In genomic region chr16:77986884-77987529, GRCm38 (mm10) we compare ENCODE assay signal across 17 mouse cellular contexts.
DNase-seq lines count a peak whose midpoint lies in the region; ATAC-seq and TF ChIP-seq lines count a peak whose summit lies in the region.
"Had no signal": no experiment of that assay in that cellular context is flagged by ENCODE, and none has a peak within 500 bp of the region (broad histone marks: within the 10 kb centered on the region; RNA-seq: fewer than 3 reads in every experiment).

No protein-coding gene starts in this region.

- no peak overlapping the region; the same call in 1 of the 2 replicates for H3K27ac ChIP-seq in hindbrain, embryonic 13.5 days
- no peak overlapping the region for H3K27ac ChIP-seq in hindbrain, embryonic 12.5 days
- H3K27ac ChIP-seq in neural tube, embryonic 11.5 days (ENCODE audit: low read depth, low read length), result no peak overlapping the region
- peak overlapping the region; percentile 70 for H3K27ac ChIP-seq in hindbrain, postnatal 0 days
- H3K27ac ChIP-seq in neural tube, embryonic 15.5 days (replicated peaks), result peak overlapping the region; percentile 60
- H3K27ac ChIP-seq: heart, adult 2 months; limb, embryonic 12.5 days; lung, embryonic 15.5 days had no signal

- no peak for ATAC-seq in hindbrain, embryonic 13.5 days (ENCODE audit: low FRiP score)
- no peak for ATAC-seq in hindbrain, embryonic 12.5 days (ENCODE audit: low FRiP score)
- ATAC-seq in neural tube, embryonic 11.5 days (ENCODE audit: insufficient read depth, low FRiP score, low TSS enrichment), result peak; percentile 58; the same call in 1 of the 2 replicates
- ATAC-seq in hindbrain, postnatal 0 days, result peak; percentile 56; the same call in 1 of the 2 replicates
- ATAC-seq in neural tube, embryonic 15.5 days (ENCODE audit: low FRiP score), result peak; percentile 80; the same call in 1 of the 2 replicates
- ATAC-seq: Patski had no signal

- no peak for TF ChIP-seq CTCF in hindbrain, postnatal 0 days (IDR thresholded peaks at IDR 0.05; ENCODE audit: low read depth)

- 49% methylated on average over 10 of the region's 10 CpGs for WGBS in hindbrain, embryonic 13.5 days
- 60% methylated on average over 10 of the region's 10 CpGs for WGBS in hindbrain, embryonic 12.5 days
- 57% methylated on average over 10 of the region's 10 CpGs for WGBS in neural tube, embryonic 11.5 days
- WGBS in hindbrain, postnatal 0 days, result 31% methylated on average over 10 of the region's 10 CpGs
- WGBS in neural tube, embryonic 15.5 days, result 20% methylated on average over 10 of the region's 10 CpGs

- no peaks in the 10 kb centered on the region for H3K9me3 ChIP-seq in hindbrain, embryonic 13.5 days
- no peaks in the 10 kb centered on the region; the same call in 1 of the 2 replicates for H3K9me3 ChIP-seq in hindbrain, embryonic 12.5 days (replicated peaks)
- H3K9me3 ChIP-seq in neural tube, embryonic 11.5 days (ENCODE audit: control insufficient read depth, low read length), result no peaks in the 10 kb centered on the region
- no peaks in the 10 kb centered on the region for H3K9me3 ChIP-seq in hindbrain, postnatal 0 days (ENCODE audit: low read length)
- no peaks in the 10 kb centered on the region for H3K9me3 ChIP-seq in neural tube, embryonic 15.5 days (replicated peaks)
- H3K9me3 ChIP-seq: lung, embryonic 15.5 days had no signal

- no peaks in the 10 kb centered on the region for H3K36me3 ChIP-seq in hindbrain, embryonic 13.5 days
- no peaks in the 10 kb centered on the region for H3K36me3 ChIP-seq in hindbrain, embryonic 12.5 days
- H3K36me3 ChIP-seq in neural tube, embryonic 11.5 days (ENCODE audit: control insufficient read depth, insufficient read depth, low read length), result no peaks in the 10 kb centered on the region
- no peaks in the 10 kb centered on the region for H3K36me3 ChIP-seq in hindbrain, postnatal 0 days (ENCODE audit: insufficient read depth, low read length)
- H3K36me3 ChIP-seq in neural tube, embryonic 15.5 days, result no peaks in the 10 kb centered on the region
- H3K36me3 ChIP-seq: limb, embryonic 12.5 days; lung, embryonic 15.5 days had no signal

- H3K4me1 ChIP-seq in hindbrain, embryonic 13.5 days (replicated peaks), result no peaks in the 10 kb centered on the region
- no peaks in the 10 kb centered on the region for H3K4me1 ChIP-seq in hindbrain, embryonic 12.5 days
- no peaks in the 10 kb centered on the region for H3K4me1 ChIP-seq in neural tube, embryonic 11.5 days (ENCODE audit: control insufficient read depth, insufficient read depth, low read length)
- no peaks in the 10 kb centered on the region for H3K4me1 ChIP-seq in hindbrain, postnatal 0 days (ENCODE audit: insufficient read depth, low read length)
- peaks cover 7% of the 10 kb centered on the region; the same call in 1 of the 2 replicates for H3K4me1 ChIP-seq in neural tube, embryonic 15.5 days
- H3K4me1 ChIP-seq: limb, embryonic 12.5 days; lung, embryonic 15.5 days; megakaryocyte, embryonic 14.5 days had no signal

- peak; percentile 13 for DNase-seq in neural tube, embryonic 11.5 days (ENCODE audit: low spot score)
- no peak for DNase-seq in neural tube, embryonic 10.5 days (ENCODE audit: extremely low spot score, low spot score)
- DNase-seq in hindbrain, postnatal 0 days (ENCODE audit: low spot score), result peak; percentile 61
- DNase-seq in thymus, postnatal 4 days, result no peak
- DNase-seq in spleen, postnatal 10 days (ENCODE audit: low spot score in 2 of 2), result no peak
- DNase-seq: adrenal gland, adult 2 months; heart, adult 2 months; kidney, postnatal 25 days; thymus, adult 2 months had no signal

- H3K4me2 ChIP-seq in hindbrain, embryonic 13.5 days, result 0 out of 2 replicates have a peak overlapping the region, but pooled peaks have one; percentile 8
- H3K4me2 ChIP-seq in hindbrain, embryonic 12.5 days (replicated peaks), result no peak overlapping the region
- no peak overlapping the region for H3K4me2 ChIP-seq in neural tube, embryonic 11.5 days (ENCODE audit: low read depth)
- peak overlapping the region; percentile 47 for H3K4me2 ChIP-seq in hindbrain, postnatal 0 days (ENCODE audit: low read depth, low read length)
- peak overlapping the region; percentile 36 for H3K4me2 ChIP-seq in neural tube, embryonic 15.5 days
- H3K4me2 ChIP-seq: limb, embryonic 12.5 days; lung, embryonic 15.5 days had no signal

- no peak overlapping the region for H3K9ac ChIP-seq in hindbrain, embryonic 13.5 days
- no peak overlapping the region for H3K9ac ChIP-seq in hindbrain, embryonic 12.5 days
- H3K9ac ChIP-seq in neural tube, embryonic 11.5 days (ENCODE audit: low read length), result no peak overlapping the region
- H3K9ac ChIP-seq in hindbrain, postnatal 0 days (replicated peaks; ENCODE audit: low read length), result no peak overlapping the region
- no peak overlapping the region for H3K9ac ChIP-seq in neural tube, embryonic 15.5 days (replicated peaks)
- H3K9ac ChIP-seq: limb, embryonic 12.5 days; lung, embryonic 15.5 days had no signal

- no peak overlapping the region for H3K4me3 ChIP-seq in hindbrain, embryonic 13.5 days
- no peak overlapping the region for H3K4me3 ChIP-seq in hindbrain, embryonic 12.5 days
- H3K4me3 ChIP-seq in neural tube, embryonic 11.5 days (ENCODE audit: low read depth, low read length), result no peak overlapping the region
- H3K4me3 ChIP-seq in hindbrain, postnatal 0 days (ENCODE audit: low read length), result no peak overlapping the region
- 0 out of 2 replicates have a peak overlapping the region, but pooled peaks have one; percentile 5 for H3K4me3 ChIP-seq in neural tube, embryonic 15.5 days (replicated peaks)
- H3K4me3 ChIP-seq: heart, adult 2 months; limb, embryonic 12.5 days; lung, embryonic 15.5 days; megakaryocyte, embryonic 14.5 days had no signal

- no peaks in the 10 kb centered on the region for H3K27me3 ChIP-seq in hindbrain, embryonic 13.5 days
- no peaks in the 10 kb centered on the region for H3K27me3 ChIP-seq in hindbrain, embryonic 12.5 days
- H3K27me3 ChIP-seq in neural tube, embryonic 11.5 days (ENCODE audit: control insufficient read depth, insufficient read depth, low read length), result no peaks in the 10 kb centered on the region
- no peaks in the 10 kb centered on the region for H3K27me3 ChIP-seq in hindbrain, postnatal 0 days (ENCODE audit: insufficient read depth, low read length)
- H3K27me3 ChIP-seq in neural tube, embryonic 15.5 days (replicated peaks), result no peaks in the 10 kb centered on the region
- H3K27me3 ChIP-seq: CH12.LX; limb, embryonic 12.5 days; lung, embryonic 15.5 days; megakaryocyte, embryonic 14.5 days had no signal

Comparison
In these comparisons a context has a peak if more than half of its experiments do, and no peak if none do; other contexts are left out.
1. ATAC-seq: peak in neural tube, embryonic 11.5 days (single experiment), hindbrain, postnatal 0 days (single experiment) and neural tube, embryonic 15.5 days (single experiment); none in hindbrain, embryonic 13.5 days (single experiment) and hindbrain, embryonic 12.5 days (single experiment).
2. H3K27ac ChIP-seq: peak in hindbrain, postnatal 0 days (single experiment) and neural tube, embryonic 15.5 days (single experiment); none in hindbrain, embryonic 13.5 days (single experiment), hindbrain, embryonic 12.5 days (single experiment) and neural tube, embryonic 11.5 days (single experiment).
3. H3K4me2 ChIP-seq: peak in hindbrain, embryonic 13.5 days (single experiment), hindbrain, postnatal 0 days (single experiment) and neural tube, embryonic 15.5 days (single experiment); none in hindbrain, embryonic 12.5 days (single experiment) and neural tube, embryonic 11.5 days (single experiment).
4. DNase-seq: peak in neural tube, embryonic 11.5 days (single experiment) and hindbrain, postnatal 0 days (single experiment); none in neural tube, embryonic 10.5 days (single experiment), thymus, postnatal 4 days (single experiment) and spleen, postnatal 10 days (0 of 2).